7 mouse cellular contexts compared by ENCODE assay signal in genomic region chrX:48285651-48286021, GRCm38 (mm10). TPM values are rescaled to one million over a fixed set of nuclear protein-coding genes. Genes with fewer than 3 reads are reported as not detected.
A peak's percentile ranks its signal among the peaks of the same experiment; 100 is the strongest.
DNase-seq lines count a peak whose midpoint lies in the region; ATAC-seq and TF ChIP-seq lines count a peak whose summit lies in the region.

No protein-coding gene starts in this region.

- no peak for TF ChIP-seq POLR2A in testis, adult 2 months (IDR thresholded peaks at IDR 0.05; ENCODE audit: control insufficient read depth, low read depth, low read length)
- TF ChIP-seq POLR2A in spleen, adult 2 months (IDR thresholded peaks at IDR 0.05; ENCODE audit: low read depth, low read length): no peak

- H3K4me2 ChIP-seq in kidney, embryonic 16.5 days (replicated peaks; ENCODE audit: low read depth, low read length): peak overlapping the region; percentile 59

- H3K4me1 ChIP-seq in testis, adult 2 months (ENCODE audit: control insufficient read depth, insufficient read depth, low read length): peaks cover 8% of the 10 kb centered on the region
- H3K4me1 ChIP-seq in kidney, embryonic 16.5 days (ENCODE audit: insufficient read depth, low read length): no peaks in the 10 kb centered on the region
- H3K4me1 ChIP-seq in megakaryocyte, embryonic 14.5 days: no peaks in the 10 kb centered on the region; the same call in 1 of the 2 replicates
- H3K4me1 ChIP-seq in spleen, adult 2 months (ENCODE audit: control insufficient read depth, insufficient read depth, insufficient read length): no peaks in the 10 kb centered on the region

- 17% methylated on average over 27 of the region's 34 CpGs for WGBS in kidney, embryonic 16.5 days
- WGBS in spleen, adult 2 months: 29% methylated on average over 26 of the region's 34 CpGs

- H3K27me3 ChIP-seq in testis, adult 2 months (ENCODE audit: control insufficient read depth, insufficient read depth, low read length): no peaks in the 10 kb centered on the region
- 0 out of 2 replicates have a peak, but pooled peaks cover 11% of the 10 kb centered on the region for H3K27me3 ChIP-seq in kidney, embryonic 16.5 days (ENCODE audit: insufficient read depth, low read length)
- H3K27me3 ChIP-seq in megakaryocyte, embryonic 14.5 days (replicated peaks): peaks cover 31% of the 10 kb centered on the region
- no peaks in the 10 kb centered on the region for H3K27me3 ChIP-seq in spleen, adult 2 months (ENCODE audit: control insufficient read depth, insufficient read depth, low read length)

- H3K4me3 ChIP-seq in testis, adult 2 months (ENCODE audit: control insufficient read depth, low read depth, low read length): peak overlapping the region; percentile 70
- H3K4me3 ChIP-seq in kidney, embryonic 16.5 days (ENCODE audit: low read length): peak overlapping the region; percentile 52
- H3K4me3 ChIP-seq in megakaryocyte, embryonic 14.5 days (replicated peaks): peak overlapping the region; percentile 94
- H3K4me3 ChIP-seq in spleen, adult 2 months (ENCODE audit: extremely low read depth, insufficient read depth, insufficient read length): peak overlapping the region; percentile 65

- H3K9me3 ChIP-seq in kidney, embryonic 16.5 days (ENCODE audit: low read length): no peaks in the 10 kb centered on the region
- no peaks in the 10 kb centered on the region for H3K9me3 ChIP-seq in megakaryocyte, embryonic 14.5 days

- peak overlapping the region; percentile 57; the same call in 1 of the 2 replicates for H3K9ac ChIP-seq in kidney, embryonic 16.5 days (replicated peaks; ENCODE audit: low read length)

- H3K36me3 ChIP-seq in testis, adult 2 months (ENCODE audit: control insufficient read depth, insufficient read depth, low read length): no peaks in the 10 kb centered on the region
- H3K36me3 ChIP-seq in kidney, embryonic 16.5 days (ENCODE audit: insufficient read depth, low read length): no peaks in the 10 kb centered on the region
- H3K36me3 ChIP-seq in megakaryocyte, embryonic 14.5 days (replicated peaks; ENCODE audit: low read length): peaks cover 21% of the 10 kb centered on the region
- no peaks in the 10 kb centered on the region for H3K36me3 ChIP-seq in spleen, adult 2 months (ENCODE audit: control insufficient read depth, insufficient read depth, low read length)

- TF ChIP-seq CTCF in testis, adult 2 months (IDR thresholded peaks at IDR 0.05; ENCODE audit: control insufficient read depth, insufficient read depth, insufficient replicate concordance, low read depth, low read length): no peak
- TF ChIP-seq CTCF in spleen, adult 2 months (IDR thresholded peaks at IDR 0.05; ENCODE audit: extremely low read depth, insufficient read depth, insufficient read length, insufficient replicate concordance): no peak

- H3K27ac ChIP-seq in testis, adult 2 months (ENCODE audit: control insufficient read depth, insufficient read depth, low read depth, low read length): 0 out of 2 replicates have a peak overlapping the region, but pooled peaks have one; percentile 8
- H3K27ac ChIP-seq in kidney, embryonic 16.5 days (ENCODE audit: low read length): peak overlapping the region; percentile 11; the same call in 1 of the 2 replicates
- H3K27ac ChIP-seq in spleen, adult 2 months (ENCODE audit: insufficient read depth, low read length): peak overlapping the region; percentile 54

- DNase-seq in testis, postnatal 10 days (ENCODE audit: low spot score): no peak
- peak; percentile 22 to 47 for DNase-seq in cerebellum, postnatal 4 days (ENCODE audit: low spot score in 2 of 2)
- peak; percentile 32 for DNase-seq in heart, adult 8-10 months (ENCODE audit: low spot score)
- no peak for DNase-seq in spleen, adult 2 months (ENCODE audit: low read depth in 1 of 2, low spot score in 2 of 2)

- peak; percentile 68 for ATAC-seq in kidney, embryonic 16.5 days (ENCODE audit: low FRiP score, low TSS enrichment)

RNA-seq across cellular contexts. Expression of gene Utp14a, which starts 29.0 kb away (rescaled TPM):
- polyA plus RNA-seq in testis, adult 2 months (2012; rRNA removed): 2.1 and 2.3 TPM in 2 replicates
- 10 to 100 TPM; 11.0 to 18.6 (median 17.0) TPM for total RNA-seq in heart, adult 8-10 months (2022)
- polyA plus RNA-seq in kidney, embryonic 16.5 days (2015; fragmentation: Nextera tagmentation; extraction: Ambion mirVana): 15.6 and 17.8 TPM in 2 replicates
- 3.4 TPM in 1 of 2 replicates, not detected in the other for polyA plus RNA-seq in megakaryocyte, embryonic 14.5 days (2012; ENCODE audit: insufficient read depth, low replicate concordance)
- polyA plus RNA-seq in spleen, adult 2 months (2012; rRNA removed): 2.1 and 2.4 TPM in 2 replicates

RNA-seq across cellular contexts. Expression of gene Bcorl1, which starts 55.5 kb away (rescaled TPM):
- polyA plus RNA-seq in testis, adult 2 months (2012; rRNA removed): 4.2 and 4.6 TPM in 2 replicates
- total RNA-seq in heart, adult 8-10 months (2022): 1 to 10 TPM; 4.9 to 6.1 (median 5.5) TPM
- 5.6 and 6.2 TPM in 2 replicates for polyA plus RNA-seq in kidney, embryonic 16.5 days (2015; fragmentation: Nextera tagmentation; extraction: Ambion mirVana)
- 3.6 and 10.5 TPM in 2 replicates for polyA plus RNA-seq in megakaryocyte, embryonic 14.5 days (2012; ENCODE audit: insufficient read depth, low replicate concordance)
- polyA plus RNA-seq in spleen, adult 2 months (2012; rRNA removed): 3.1 and 3.4 TPM in 2 replicates

Comparison
In these comparisons a context has a peak if more than half of its experiments do, and no peak if none do; other contexts are left out.
1. DNase-seq: peak in cerebellum, postnatal 4 days (2 of 2) and heart, adult 8-10 months (single experiment); none in testis, postnatal 10 days (single experiment) and spleen, adult 2 months (0 of 2).
2. Peak in every context shown above with its lines, with median percentiles within 50 percentile points of each other: H3K27ac ChIP-seq and H3K4me3 ChIP-seq.